Mouse (Mus musculus): ENCODE measurements at regions not wholly inside any gene's neighbourhood (a gene's known extent, or its start where the extent isn't known, plus 50 kb on each side); places are given as distances from the start of the nearest gene placed in this dataset.

GRCm38 (mm10) chr6:117622446-117622845, 218.5 kb upstream of the Zfp637 start:
- DNase-seq = no peak

- DNase-seq = no peak
These were observed 218.0 kb upstream of the Zfp637 start for GRCm38 (mm10) chr6:117622946-117623345.

- DNase-seq = no peak
These were observed 215.3 kb upstream of the Zfp637 start for GRCm38 (mm10) chr6:117625716-117626115.

DNA sequence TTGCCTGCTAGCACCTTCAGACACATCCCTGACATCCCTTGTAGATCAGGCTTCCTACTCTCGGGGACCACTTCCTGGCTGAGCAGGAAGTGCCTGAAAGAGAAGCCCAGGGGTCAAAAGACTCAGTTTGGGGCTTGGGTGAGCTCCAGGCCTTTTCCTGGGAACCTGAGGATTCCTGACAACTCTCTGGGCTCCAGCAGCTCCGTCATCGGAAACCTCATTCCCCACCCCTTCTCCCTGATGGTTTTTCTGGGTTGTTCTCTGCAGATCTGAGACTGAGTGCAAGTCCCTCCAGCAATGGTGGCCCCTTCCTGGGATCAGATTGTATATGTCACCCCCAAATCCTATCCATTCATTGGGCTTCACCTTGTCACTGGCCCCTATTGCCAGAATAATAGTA, 213.5 kb upstream of the Zfp637 start:
- DNase-seq = no peak

DNA sequence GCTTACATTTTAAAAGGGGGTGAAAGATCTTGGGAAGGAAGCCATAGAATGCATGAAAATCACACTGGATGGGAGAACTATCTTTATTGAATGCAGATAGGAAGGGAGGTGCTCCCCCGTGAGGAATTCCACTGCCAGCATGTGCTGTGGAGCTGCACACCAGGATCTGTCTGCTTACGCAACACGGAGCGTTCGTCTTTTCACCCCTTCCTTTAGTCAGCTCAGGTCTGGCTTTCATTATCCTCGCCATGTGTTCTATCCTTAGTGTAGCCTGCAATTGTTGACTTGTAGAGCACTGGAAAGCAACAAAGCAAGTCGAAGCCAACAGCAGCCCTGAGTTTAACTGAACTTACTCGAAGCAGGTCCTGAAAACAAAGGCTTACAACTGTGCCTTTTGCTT, 194.4 kb upstream of the Zfp637 start:
- peak; percentile 5 for DNase-seq

- no peak for DNase-seq
These were observed 190.4 kb upstream of the Zfp637 start for GRCm38 (mm10) chr6:117650541-117650940.

DNA sequence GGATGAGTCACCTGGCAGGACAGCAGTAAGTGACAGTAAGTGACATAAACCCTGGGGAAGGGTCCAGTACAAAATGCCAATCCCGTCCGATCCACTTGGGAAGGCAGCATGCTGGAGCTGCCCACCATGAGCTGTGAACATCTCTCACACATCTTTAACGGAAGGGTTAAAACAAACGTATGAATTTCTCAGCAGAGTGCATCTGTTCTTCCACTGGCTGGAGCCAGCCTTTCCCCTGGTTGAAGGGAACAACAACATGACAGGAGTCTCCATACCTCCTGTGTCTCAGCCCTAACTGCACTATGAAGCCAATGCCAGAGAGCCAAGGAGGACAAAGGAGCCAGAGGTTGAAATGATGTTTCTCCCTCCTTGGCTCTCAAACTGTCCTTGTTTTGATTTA, 189.4 kb upstream of the Zfp637 start:
- no peak for DNase-seq

DNA sequence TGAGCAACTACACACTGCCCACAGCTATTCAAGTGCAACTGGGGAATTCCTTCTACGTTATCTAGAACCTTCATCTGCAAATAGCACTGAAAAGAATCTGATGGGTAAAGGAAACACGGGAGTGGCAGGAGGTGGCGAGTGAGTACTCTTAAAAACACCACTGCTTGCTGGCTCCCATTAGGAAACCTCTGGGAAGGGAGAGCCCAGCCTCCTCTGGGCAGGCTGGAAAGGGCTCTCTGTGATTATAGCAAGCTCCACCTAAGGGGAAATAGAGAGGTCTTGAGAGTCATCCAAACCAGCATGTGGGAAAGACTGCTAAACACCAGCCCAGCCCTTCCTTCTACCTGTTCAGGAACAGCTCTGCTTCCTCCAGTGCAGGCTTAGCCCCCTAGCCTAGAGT, 189.0 kb upstream of the Zfp637 start:
- DNase-seq = no peak

DNA sequence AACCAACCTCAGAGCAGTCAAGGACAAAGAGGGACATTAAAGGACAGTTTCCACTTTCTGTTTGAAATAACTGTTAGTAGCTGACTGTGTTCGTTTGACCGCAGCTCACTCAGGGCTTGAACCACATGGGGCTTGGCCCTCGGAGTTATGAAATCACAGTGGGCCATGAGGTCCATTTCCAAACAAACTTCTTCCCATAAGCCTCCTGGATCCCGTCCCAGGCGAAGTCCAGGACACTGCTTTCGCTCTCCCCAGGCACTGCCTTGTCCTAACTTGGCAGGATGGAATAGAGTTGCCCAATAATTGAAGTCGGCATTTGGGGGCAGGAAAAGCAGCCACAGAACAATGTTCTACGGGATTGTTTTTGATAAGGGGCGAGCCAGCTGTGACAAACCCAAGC, 188.1 kb upstream of the Zfp637 start:
- DNase-seq = peak; percentile 56

DNA sequence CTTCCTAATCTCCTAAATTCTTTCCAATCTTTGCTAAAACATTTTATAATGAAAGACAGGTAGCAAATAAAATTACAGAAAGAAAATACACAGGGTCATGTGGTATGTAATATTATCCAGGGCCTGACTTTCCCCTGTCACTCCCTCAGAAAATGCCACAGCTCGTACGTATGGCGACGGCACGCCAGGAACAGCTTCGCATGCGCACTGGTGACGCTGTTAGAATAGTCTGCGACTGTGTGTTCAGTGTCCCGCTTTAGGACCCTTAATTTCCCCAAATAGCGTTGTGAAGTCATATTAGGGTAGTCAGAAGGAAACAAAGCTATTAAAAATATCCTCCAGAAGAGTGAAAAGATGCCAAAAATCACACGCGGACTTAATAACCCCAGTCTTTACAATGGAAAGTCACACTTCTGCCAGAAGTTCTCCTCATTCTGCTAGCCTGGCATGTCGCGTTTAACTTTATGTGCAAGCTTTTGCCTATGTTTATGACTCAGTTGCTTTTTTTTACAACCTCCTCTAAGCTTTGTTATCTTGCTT, 187.0 kb upstream of the Zfp637 start:
- DNase-seq = no peak

DNA sequence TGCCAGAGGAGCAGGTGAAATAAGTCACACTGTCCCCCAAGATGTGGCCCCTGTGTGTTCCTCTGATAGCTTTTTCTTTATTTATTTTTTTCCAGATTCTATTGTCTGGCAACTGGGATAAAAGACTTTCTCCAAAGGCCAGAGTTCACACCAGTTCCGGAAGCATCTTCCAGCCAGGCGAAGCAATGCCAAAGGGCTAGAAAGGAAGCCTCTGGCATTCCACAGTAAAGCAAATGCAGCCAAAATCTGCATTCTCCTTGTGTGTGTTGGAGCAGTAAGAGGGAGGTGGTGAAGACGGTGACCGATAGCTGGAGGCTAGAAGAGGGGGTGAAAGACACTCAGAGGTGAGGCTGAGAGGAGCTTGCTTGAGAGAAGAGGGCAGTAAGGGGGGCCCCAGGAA, 185.0 kb upstream of the Zfp637 start:
- no peak for DNase-seq

DNA sequence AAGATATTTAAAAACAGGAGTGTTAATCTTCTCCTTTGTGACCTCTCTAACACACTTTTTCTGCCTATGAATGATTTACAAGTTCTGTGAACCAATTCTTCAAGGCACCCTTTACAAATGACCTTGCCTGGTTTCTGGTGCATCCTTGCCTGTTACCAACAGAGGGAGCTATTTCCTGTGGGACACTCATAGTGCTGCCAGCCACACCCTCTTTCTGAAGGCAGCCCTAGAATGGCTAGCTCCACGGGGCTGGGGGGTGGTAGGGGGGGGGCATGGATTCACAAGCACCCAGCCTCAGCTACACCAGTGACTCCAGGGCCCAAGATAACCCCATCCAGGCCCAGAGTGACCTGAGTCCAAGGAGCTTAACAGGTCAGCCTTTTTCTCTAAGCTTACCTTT, 180.4 kb upstream of the Zfp637 start:
- DNase-seq = peak; percentile 24

GRCm38 (mm10) chr6:117662635-117663034, 178.3 kb upstream of the Zfp637 start:
- no peak for DNase-seq

GRCm38 (mm10) chr6:117670337-117670736, 170.6 kb upstream of the Zfp637 start:
- no peak for DNase-seq

GRCm38 (mm10) chr6:117670792-117671525, 170.0 kb upstream of the Zfp637 start:
- no peak for DNase-seq

- DNase-seq = no peak
These were observed 165.8 kb upstream of the Zfp637 start for GRCm38 (mm10) chr6:117675059-117675800.

GRCm38 (mm10) chr6:117676064-117676821, 164.7 kb upstream of the Zfp637 start:
- no peak for DNase-seq

- DNase-seq = no peak
These were observed 163.9 kb upstream of the Zfp637 start for GRCm38 (mm10) chr6:117677062-117677461.

- DNase-seq = no peak
These were observed 163.2 kb upstream of the Zfp637 start for GRCm38 (mm10) chr6:117677821-117678220.

GRCm38 (mm10) chr6:117678276-117678675, 162.7 kb upstream of the Zfp637 start:
- no peak for DNase-seq

GRCm38 (mm10) chr6:117678877-117679276, 162.1 kb upstream of the Zfp637 start:
- DNase-seq = no peak

- no peak for DNase-seq
These were observed 154.8 kb upstream of the Zfp637 start for GRCm38 (mm10) chr6:117686212-117686611.

DNA sequence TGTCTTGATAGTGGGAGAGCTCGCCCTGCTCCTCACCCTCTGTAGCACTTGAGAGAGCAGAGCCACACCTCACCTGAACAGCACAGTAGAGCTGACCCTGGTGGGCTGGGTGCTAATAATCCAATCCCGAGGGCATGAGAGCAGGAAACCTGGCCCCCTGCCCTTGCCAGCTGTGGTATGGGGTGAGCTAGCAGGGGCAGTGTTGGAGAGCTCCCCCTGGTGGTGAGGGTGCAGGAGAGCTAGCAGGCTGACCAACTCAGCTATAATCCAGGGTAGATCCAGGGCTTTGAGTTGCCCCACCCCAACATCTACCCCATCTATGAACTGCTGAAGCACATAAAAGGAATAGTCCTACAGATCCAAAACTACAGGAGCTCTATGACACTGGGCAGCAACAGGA, 153.9 kb upstream of the Zfp637 start:
- DNase-seq = no peak
